ENCODE assay signal across 13 mouse cellular contexts in genomic region chr12:108453561-108454044, GRCm38 (mm10).
DNase-seq lines count a peak whose midpoint lies in the region; ATAC-seq lines count a peak whose summit lies in the region.
"Had no signal": no experiment of that assay in that cellular context is flagged by ENCODE, and none has a peak within 500 bp of the region (broad histone marks: within the 10 kb centered on the region; RNA-seq: fewer than 3 reads in every experiment).

No protein-coding gene starts in this region.

- ATAC-seq in frontal cortex, adult (ENCODE audit: low TSS enrichment): peak; percentile 20; the same call in 1 of the 2 replicates
- peak; percentile 84 for ATAC-seq in granulocyte monocyte progenitor cell, adult 5-6 weeks (replicated peaks; ENCODE audit: poor library complexity, severe bottlenecking)
- ATAC-seq: forebrain, embryonic 15.5 days had no signal

- no peak for DNase-seq in frontal cortex, postnatal 10 days (ENCODE audit: low spot score in 2 of 2)
- DNase-seq in 416B (ENCODE audit: low read depth) (peak; percentile 89), NIH3T3 (ENCODE audit: low read depth) (peak; percentile 86)
- DNase-seq in urinary bladder, adult 2 months (ENCODE audit: low spot score): no peak
- no peak for DNase-seq in layer of hippocampus, postnatal 25 days (ENCODE audit: extremely low spot score in 1 of 2, low spot score in 1 of 2)
- DNase-seq in spleen, postnatal 4 days (ENCODE audit: low spot score in 2 of 2): no peak
- DNase-seq: heart, adult 11 months; heart, postnatal 4 days; kidney, adult 18-20 months; lung, embryonic 14.5 days had no signal

Comparison
In these comparisons a context has a peak if more than half of its experiments do, and no peak if none do; other contexts are left out.
1. DNase-seq: peak in 416B (single experiment) and NIH3T3 (single experiment); none in frontal cortex, postnatal 10 days (0 of 2), urinary bladder, adult 2 months (single experiment), layer of hippocampus, postnatal 25 days (0 of 2) and spleen, postnatal 4 days (0 of 2).